Mouse (Mus musculus) myocyte (in vitro differentiated cells): ENCODE measurements around the gene Gm10964. TPM values are rescaled to one million over a fixed set of nuclear protein-coding genes. Genes with fewer than 3 reads are reported as not detected.

ENCODE experiments used
- H3K27me3 ChIP-seq: one replicate; pipeline ENCODE4 v1.6.1; 2011; ENCODE audit not compliant: control insufficient read depth, insufficient read depth, insufficient read length
- H3K36me3 ChIP-seq: one replicate; pipeline ENCODE4 v1.6.1; 2011; ENCODE audit not compliant: control insufficient read depth, insufficient read depth
- H3K4me2 ChIP-seq: one replicate; pipeline ENCODE4 v1.6.1; 2011; ENCODE audit warnings: low read depth, control low read depth
- H3K4me3 ChIP-seq: one replicate; pipeline ENCODE4 v1.5.1; 2011; ENCODE audit warnings: mild to moderate bottlenecking, control low read depth, moderate library complexity
- H3K79me2 ChIP-seq: one replicate; pipeline ENCODE4 v1.6.1; 2011; ENCODE audit not compliant: control insufficient read depth, insufficient read depth
- H3ac ChIP-seq: one replicate; pipeline ENCODE4 v1.6.1; 2011; ENCODE audit not compliant: control insufficient read depth, insufficient read length
- CEBPB ChIP-seq: IDR thresholded peaks from 2 replicates; pipeline ENCODE4 v1.6.1; 2011; ENCODE audit warnings: mild to moderate bottlenecking, moderate library complexity; ENCODE audit not compliant: poor library complexity, insufficient read depth, severe bottlenecking
- E2F4 ChIP-seq: IDR thresholded peaks from one replicate; pipeline ENCODE4 v1.6.1; 2011; ENCODE audit warnings: mild to moderate bottlenecking, control low read depth, moderate library complexity; ENCODE audit not compliant: insufficient read depth
- MAX ChIP-seq: IDR thresholded peaks from one replicate; pipeline ENCODE4 v1.6.1; 2011; ENCODE audit warnings: low read depth, mild to moderate bottlenecking, control low read depth
- MYOD1 ChIP-seq, 3 experiments: IDR thresholded peaks; one replicate each; pipeline ENCODE4 v1.6.1; 2011; ENCODE audit warnings: control low read depth in 2 of 3, low read depth in 2 of 3, mild to moderate bottlenecking in 2 of 3, moderate library complexity in 1 of 3; ENCODE audit not compliant: insufficient read length in 2 of 3, control insufficient read depth in 1 of 3
- MYOG ChIP-seq, 3 experiments: IDR thresholded peaks; one replicate each; pipeline ENCODE4 v1.6.1; 2011; ENCODE audit warnings: control low read depth in 2 of 3, low read depth in 2 of 3, mild to moderate bottlenecking in 2 of 3; ENCODE audit not compliant: insufficient read length in 2 of 3, control insufficient read depth in 1 of 3, insufficient read depth in 1 of 3
- POLR2A ChIP-seq: IDR thresholded peaks from one replicate; pipeline ENCODE4 v1.6.1; 2011; ENCODE audit warnings: low read depth, mild to moderate bottlenecking, control low read depth, moderate library complexity; ENCODE audit not compliant: insufficient read length
- POLR2AphosphoS2 ChIP-seq: IDR thresholded peaks from one replicate; pipeline ENCODE4 v1.6.1; 2011; ENCODE audit warnings: low read depth, control low read depth; ENCODE audit not compliant: insufficient read length
- REST ChIP-seq: IDR thresholded peaks from one replicate; pipeline ENCODE4 v1.6.1; 2011; ENCODE audit warnings: mild to moderate bottlenecking, control low read depth, moderate library complexity; ENCODE audit not compliant: insufficient read depth, insufficient read length
- SRF ChIP-seq: IDR thresholded peaks from one replicate; pipeline ENCODE4 v1.6.1; 2011; ENCODE audit warnings: low read depth; ENCODE audit not compliant: control insufficient read depth, insufficient read length
- TCF12 ChIP-seq: IDR thresholded peaks from one replicate; pipeline ENCODE4 v1.6.1; 2011; ENCODE audit warnings: mild to moderate bottlenecking, control low read depth; ENCODE audit not compliant: poor library complexity, insufficient read depth, severe bottlenecking
- TCF3 ChIP-seq: IDR thresholded peaks from one replicate; pipeline ENCODE4 v1.6.1; 2011; ENCODE audit warnings: low read depth, control low read depth; ENCODE audit not compliant: insufficient read length
- USF1 ChIP-seq: IDR thresholded peaks from one replicate; pipeline ENCODE4 v1.6.1; 2011; ENCODE audit warnings: low read depth, mild to moderate bottlenecking, control low read depth, moderate library complexity
- polyA plus RNA-seq: library from polyadenylated mRNA; unstranded; fragments of >200 nt; fragmentation: generic; extraction: Trizol; gene quantifications from one replicate; pipeline ENCODE4 v1.2.1, GENCODE M21; 2012; ENCODE audit warnings: missing spikeins

Gene Gm10964
- polyA plus RNA-seq, 1 experiment, result not detected

GRCm38 (mm10) chr3:103737778-103738571, 1.2 kb upstream of the Gm10964 start, which contains the start of gene Olfml3:
TSS of gene Olfml3 (minus strand) at chr3:103738001.
- no peaks in the 10 kb centered on the region for H3K27me3 ChIP-seq
- H3K4me2 ChIP-seq, result peak within 1 kb of the TSS; percentile 96
- H3ac ChIP-seq, result no peak within 1 kb of the TSS
- TF ChIP-seq POLR2AphosphoS2 (peak; percentile 63), E2F4 (no peak), MAX (no peak), MYOD1 (IDR thresholded peaks at IDR 0.05; ENCODE audit: control insufficient read depth in 1 of 3, insufficient read length in 2 of 3, low read depth in 2 of 3) (no peak), POLR2A (peak; percentile 56), SRF (no peak), CEBPB (no peak), REST (no peak)
- H3K79me2 ChIP-seq, result peaks cover 8% of the 10 kb centered on the region
- peak within 1 kb of the TSS; percentile 19 for H3K4me3 ChIP-seq
- H3K36me3 ChIP-seq, result peaks cover 10% of the 10 kb centered on the region

- peaks cover 8% of the 10 kb centered on the region for H3K79me2 ChIP-seq
- no peak overlapping the region for H3ac ChIP-seq
- peaks cover 19% of the 10 kb centered on the region for H3K36me3 ChIP-seq
- no peak overlapping the region for H3K4me3 ChIP-seq
- H3K27me3 ChIP-seq, result no peaks in the 10 kb centered on the region
- H3K4me2 ChIP-seq, result no peak overlapping the region
- no peak for TF ChIP-seq CEBPB
- TF ChIP-seq E2F4, result no peak
- no peak for TF ChIP-seq POLR2AphosphoS2
These were observed 1.2 kb downstream of the Gm10964 start for GRCm38 (mm10) chr3:103740342-103740741.

- no peak overlapping the region for H3K4me3 ChIP-seq
- no peak for TF ChIP-seq POLR2A
- no peak for TF ChIP-seq MYOG (IDR thresholded peaks at IDR 0.05; ENCODE audit: control insufficient read depth in 1 of 3, insufficient read depth in 1 of 3, insufficient read length in 2 of 3, low read depth in 2 of 3)
- TF ChIP-seq E2F4, result no peak
- no peak for TF ChIP-seq POLR2AphosphoS2
- TF ChIP-seq MYOD1 (IDR thresholded peaks at IDR 0.05; ENCODE audit: control insufficient read depth in 1 of 3, insufficient read length in 2 of 3, low read depth in 2 of 3), result no peak
- TF ChIP-seq MAX, result no peak
- TF ChIP-seq USF1, result no peak
- no peak for TF ChIP-seq TCF12
- TF ChIP-seq TCF3, result no peak
These were observed 4.0 kb downstream of the Gm10964 start for GRCm38 (mm10) chr3:103743208-103743607.

GRCm38 (mm10) chr3:103745001-103745770, 6.0 kb downstream of the Gm10964 start:
- Histone ChIP-seq H3K36me3 (peaks cover 52% of the 10 kb centered on the region), H3K4me2 (no peak overlapping the region)

More at GRCm38 (mm10) chr3:103743208-103743607, 4.0 kb downstream of the Gm10964 start:
- Histone ChIP-seq H3K79me2 (no peaks in the 10 kb centered on the region), H3K27me3 (no peaks in the 10 kb centered on the region), H3K36me3 (peaks cover 35% of the 10 kb centered on the region), H3ac (no peak overlapping the region), H3K4me2 (no peak overlapping the region)

GRCm38 (mm10) chr3:103746711-103747110, 7.5 kb downstream of the Gm10964 start:
- Histone ChIP-seq H3ac (no peak overlapping the region), H3K4me3 (no peak overlapping the region), H3K4me2 (no peak overlapping the region), H3K27me3 (no peaks in the 10 kb centered on the region), H3K36me3 (peaks cover 54% of the 10 kb centered on the region), H3K79me2 (no peaks in the 10 kb centered on the region)
- no peak for TF ChIP-seq POLR2AphosphoS2
- TF ChIP-seq USF1, result no peak
- no peak for TF ChIP-seq MYOG (IDR thresholded peaks at IDR 0.05; ENCODE audit: control insufficient read depth in 1 of 3, insufficient read depth in 1 of 3, insufficient read length in 2 of 3, low read depth in 2 of 3)
- no peak for TF ChIP-seq POLR2A
- TF ChIP-seq SRF, result no peak
- TF ChIP-seq TCF12, result no peak

More at GRCm38 (mm10) chr3:103745001-103745770, 6.0 kb downstream of the Gm10964 start:
- Histone ChIP-seq H3K4me3 (no peak overlapping the region), H3K27me3 (no peaks in the 10 kb centered on the region), H3K79me2 (no peaks in the 10 kb centered on the region), H3ac (no peak overlapping the region)
- TF ChIP-seq CEBPB, result no peak
- no peak for TF ChIP-seq MYOG (IDR thresholded peaks at IDR 0.05; ENCODE audit: control insufficient read depth in 1 of 3, insufficient read depth in 1 of 3, insufficient read length in 2 of 3, low read depth in 2 of 3)
- TF ChIP-seq TCF12, result no peak
- TF ChIP-seq E2F4, result no peak
- TF ChIP-seq MYOD1 (IDR thresholded peaks at IDR 0.05; ENCODE audit: control insufficient read depth in 1 of 3, insufficient read length in 2 of 3, low read depth in 2 of 3), result no peak
- no peak for TF ChIP-seq POLR2AphosphoS2
- no peak for TF ChIP-seq REST
- no peak for TF ChIP-seq MAX
- no peak for TF ChIP-seq USF1
